Mouse (Mus musculus) adrenal gland, postnatal 0 days (tissue): ENCODE data around the gene Olfr187. TPM values are rescaled to one million over a fixed set of nuclear protein-coding genes. Genes with fewer than 3 reads are reported as not detected.

Experiments
- polyA plus RNA-seq: library from polyadenylated mRNA; unstranded; fragments of >200 nt; fragmentation: Nextera tagmentation; extraction: Ambion mirVana; gene quantifications from 2 replicates; pipeline ENCODE4 v1.2.1, GENCODE M21; 2015

The Olfr187 gene
- polyA plus RNA-seq = not detected in 2 replicates

GRCm38 (mm10) chr16:59039710-59040109, at the start of gene Olfr187:
TSS of gene Olfr187 (minus strand) at chr16:59039767.

GRCm38 (mm10) chr16:59077905-59078304, 38.3 kb upstream of the Olfr187 start, which contains the start of gene Olfr190:
TSS of gene Olfr190 (minus strand) at chr16:59078005.

GRCm38 (mm10) chr16:59030191-59030590, 9.4 kb downstream of the Olfr187 start, which contains the start of gene Olfr186:
TSS of gene Olfr186 (minus strand) at chr16:59030291.

GRCm38 (mm10) chr16:58995057-58995456, 44.5 kb downstream of the Olfr187 start, which contains the start of gene Olfr183:
TSS of gene Olfr183 (plus strand) at chr16:58995357.

Other genes starting within 250 kb of the Olfr187 start
- not detected in 2 replicates for gene Olfr173, start 239.5 kb downstream of the Olfr187 start, polyA plus RNA-seq
- not detected in 2 replicates for gene Olfr175-ps1, start 213.0 kb downstream of the Olfr187 start, polyA plus RNA-seq
- gene Olfr177, start 165.0 kb downstream of the Olfr187 start, polyA plus RNA-seq = not detected in 2 replicates
- not detected in 2 replicates for gene Olfr178, start 147.7 kb downstream of the Olfr187 start, polyA plus RNA-seq
- gene Olfr181, start 111.0 kb downstream of the Olfr187 start, polyA plus RNA-seq = not detected in 2 replicates
- not detected in 2 replicates for gene Olfr180, start 110.4 kb downstream of the Olfr187 start, polyA plus RNA-seq
- not detected in 2 replicates for gene Olfr183, start 44.4 kb downstream of the Olfr187 start, polyA plus RNA-seq
- not detected in 2 replicates for gene Olfr186, start 9.5 kb downstream of the Olfr187 start, polyA plus RNA-seq
- not detected in 2 replicates for gene Olfr190, start 38.2 kb upstream of the Olfr187 start, polyA plus RNA-seq
- gene Olfr191, start 50.1 kb upstream of the Olfr187 start, polyA plus RNA-seq = not detected in 2 replicates
- gene Olfr193, start 72.1 kb upstream of the Olfr187 start, polyA plus RNA-seq = not detected in 2 replicates
- gene Olfr194, start 81.3 kb upstream of the Olfr187 start, polyA plus RNA-seq = not detected in 2 replicates
- gene Olfr195, start 107.3 kb upstream of the Olfr187 start, polyA plus RNA-seq = not detected in 2 replicates
- not detected in 2 replicates for gene Olfr196, start 130.7 kb upstream of the Olfr187 start, polyA plus RNA-seq
- not detected in 2 replicates for gene Olfr198, start 163.8 kb upstream of the Olfr187 start, polyA plus RNA-seq
- gene Olfr199, start 180.0 kb upstream of the Olfr187 start, polyA plus RNA-seq = not detected in 2 replicates
- gene Olfr201, start 232.9 kb upstream of the Olfr187 start, polyA plus RNA-seq = not detected in 2 replicates
- not detected in 2 replicates for gene Olfr202, start 247.0 kb upstream of the Olfr187 start, polyA plus RNA-seq